Mouse (Mus musculus): ENCODE data around the gene Tnfrsf21. TPM values are rescaled to one million over a fixed set of nuclear protein-coding genes. Genes with fewer than 3 reads are reported as not detected.

Tnfrsf21 gene
- polyA plus RNA-seq, 1 experiment from 2014 or later: 30.9 TPM

GRCm38 (mm10) chr17:43026708-43027107, 10.4 kb downstream of the Tnfrsf21 start:
- 87% methylated on average over 4 of the region's 4 CpGs for WGBS
- no peak for ATAC-seq (ENCODE audit: insufficient read depth, low FRiP score, low read depth)
- Histone ChIP-seq H3K4me3 (replicated peaks) (no peak overlapping the region), H3K36me3 (no peaks in the 10 kb centered on the region), H3K9ac (no peak overlapping the region), H3K27me3 (replicated peaks) (no peaks in the 10 kb centered on the region), H3K4me1 (no peaks in the 10 kb centered on the region), H3K9me3 (no peaks in the 10 kb centered on the region), H3K27ac (no peak overlapping the region), H3K4me2 (no peak overlapping the region)

- WGBS: 77% methylated on average over 3 of the region's 3 CpGs
- no peaks in the 10 kb centered on the region for H3K27me3 ChIP-seq (replicated peaks)
- no peak overlapping the region for H3K4me3 ChIP-seq (replicated peaks)
- H3K36me3 ChIP-seq: no peaks in the 10 kb centered on the region
- no peak overlapping the region for H3K27ac ChIP-seq
- no peak for ATAC-seq (ENCODE audit: insufficient read depth, low FRiP score, low read depth)
- H3K9me3 ChIP-seq: no peaks in the 10 kb centered on the region
- no peak overlapping the region for H3K4me2 ChIP-seq
- H3K4me1 ChIP-seq: no peaks in the 10 kb centered on the region
- H3K9ac ChIP-seq: no peak overlapping the region
These were observed 13.2 kb downstream of the Tnfrsf21 start for GRCm38 (mm10) chr17:43029546-43029945.

- no peak for ATAC-seq (ENCODE audit: insufficient read depth, low FRiP score, low read depth)
- Histone ChIP-seq H3K9me3 (no peaks in the 10 kb centered on the region), H3K4me3 (replicated peaks) (no peak overlapping the region), H3K27me3 (replicated peaks) (no peaks in the 10 kb centered on the region), H3K4me2 (no peak overlapping the region), H3K4me1 (no peaks in the 10 kb centered on the region), H3K9ac (no peak overlapping the region), H3K36me3 (no peaks in the 10 kb centered on the region), H3K27ac (no peak overlapping the region)
- 76% methylated on average over 3 of the region's 3 CpGs for WGBS
These were observed 13.9 kb downstream of the Tnfrsf21 start for GRCm38 (mm10) chr17:43030290-43030689.

- H3K36me3 ChIP-seq: peaks cover 2% of the 10 kb centered on the region; the same call in 1 of the 2 replicates
- no peaks in the 10 kb centered on the region for H3K4me1 ChIP-seq
- H3K9me3 ChIP-seq: no peaks in the 10 kb centered on the region
- H3K9ac ChIP-seq: no peak overlapping the region
- no peak overlapping the region for H3K4me2 ChIP-seq
- H3K27me3 ChIP-seq (replicated peaks): no peaks in the 10 kb centered on the region
- H3K27ac ChIP-seq: no peak overlapping the region
- WGBS: 62% methylated on average over 8 of the region's 8 CpGs
- ATAC-seq (ENCODE audit: insufficient read depth, low FRiP score, low read depth): no peak
- no peak overlapping the region for H3K4me3 ChIP-seq (replicated peaks)
These were observed 16.2 kb downstream of the Tnfrsf21 start for GRCm38 (mm10) chr17:43032489-43033036.

GRCm38 (mm10) chr17:43035386-43035785, 19.0 kb downstream of the Tnfrsf21 start:
- Histone ChIP-seq H3K9me3 (no peaks in the 10 kb centered on the region), H3K4me2 (no peak overlapping the region), H3K4me3 (replicated peaks) (no peak overlapping the region), H3K9ac (no peak overlapping the region), H3K4me1 (no peaks in the 10 kb centered on the region), H3K27me3 (replicated peaks) (no peaks in the 10 kb centered on the region), H3K36me3 (peaks cover 5% of the 10 kb centered on the region; the same call in 1 of the 2 replicates), H3K27ac (no peak overlapping the region)
- no peak for ATAC-seq (ENCODE audit: insufficient read depth, low FRiP score, low read depth)
- WGBS: 74% methylated on average over 2 of the region's 2 CpGs

GRCm38 (mm10) chr17:43036058-43036757, 19.9 kb downstream of the Tnfrsf21 start:
- peaks cover 5% of the 10 kb centered on the region; the same call in 1 of the 2 replicates for H3K36me3 ChIP-seq
- whole genome bisulfite sequencing: 79% methylated on average over 10 of the region's 10 CpGs
- H3K4me3 ChIP-seq (replicated peaks): no peak overlapping the region
- no peak overlapping the region for H3K27ac ChIP-seq
- H3K4me2 ChIP-seq: no peak overlapping the region
- H3K4me1 ChIP-seq: no peaks in the 10 kb centered on the region
- ATAC-seq (ENCODE audit: insufficient read depth, low FRiP score, low read depth): peak; percentile 76; the same call in 1 of the 2 replicates
- no peaks in the 10 kb centered on the region for H3K27me3 ChIP-seq (replicated peaks)
- H3K9me3 ChIP-seq: no peaks in the 10 kb centered on the region
- no peak overlapping the region for H3K9ac ChIP-seq

GRCm38 (mm10) chr17:43040571-43040970, 24.2 kb downstream of the Tnfrsf21 start:
- no peak for ATAC-seq (ENCODE audit: insufficient read depth, low FRiP score, low read depth)
- no peak overlapping the region for H3K4me3 ChIP-seq (replicated peaks)
- H3K9ac ChIP-seq: no peak overlapping the region
- no peaks in the 10 kb centered on the region for H3K9me3 ChIP-seq
- H3K27me3 ChIP-seq (replicated peaks): no peaks in the 10 kb centered on the region
- H3K27ac ChIP-seq: no peak overlapping the region
- H3K4me1 ChIP-seq: no peaks in the 10 kb centered on the region
- H3K4me2 ChIP-seq: no peak overlapping the region
- 65% methylated on average over 3 of the region's 3 CpGs for WGBS
- H3K36me3 ChIP-seq: peaks cover 5% of the 10 kb centered on the region; the same call in 1 of the 2 replicates

GRCm38 (mm10) chr17:43050619-43051018, 34.3 kb downstream of the Tnfrsf21 start:
- no peaks in the 10 kb centered on the region for H3K9me3 ChIP-seq

GRCm38 (mm10) chr17:43052791-43053190, 36.4 kb downstream of the Tnfrsf21 start:
- H3K27me3 ChIP-seq (replicated peaks): no peaks in the 10 kb centered on the region
- whole genome bisulfite sequencing: 87% methylated on average over 1 of the region's 1 CpGs
- H3K36me3 ChIP-seq: no peaks in the 10 kb centered on the region
- H3K9me3 ChIP-seq: no peaks in the 10 kb centered on the region
- H3K27ac ChIP-seq: no peak overlapping the region
- H3K9ac ChIP-seq: no peak overlapping the region
- H3K4me1 ChIP-seq: no peaks in the 10 kb centered on the region
- ATAC-seq (ENCODE audit: insufficient read depth, low FRiP score, low read depth): no peak
- H3K4me2 ChIP-seq: no peak overlapping the region
- H3K4me3 ChIP-seq (replicated peaks): no peak overlapping the region

More at GRCm38 (mm10) chr17:43050619-43051018, 34.3 kb downstream of the Tnfrsf21 start:
- Histone ChIP-seq H3K4me1 (no peaks in the 10 kb centered on the region), H3K4me3 (replicated peaks) (no peak overlapping the region), H3K4me2 (no peak overlapping the region), H3K36me3 (no peaks in the 10 kb centered on the region), H3K9ac (no peak overlapping the region), H3K27ac (no peak overlapping the region), H3K27me3 (replicated peaks) (no peaks in the 10 kb centered on the region)
- WGBS: 81% methylated on average over 2 of the region's 2 CpGs
- ATAC-seq (ENCODE audit: insufficient read depth, low FRiP score, low read depth): no peak

- ATAC-seq (ENCODE audit: insufficient read depth, low FRiP score, low read depth): no peak
- Histone ChIP-seq H3K4me3 (replicated peaks) (no peak overlapping the region), H3K27ac (no peak overlapping the region), H3K9me3 (no peaks in the 10 kb centered on the region), H3K27me3 (replicated peaks) (no peaks in the 10 kb centered on the region), H3K4me2 (no peak overlapping the region), H3K36me3 (no peaks in the 10 kb centered on the region), H3K9ac (no peak overlapping the region), H3K4me1 (no peaks in the 10 kb centered on the region)
- 92% methylated on average over 10 of the region's 10 CpGs for WGBS
These were observed 37.6 kb downstream of the Tnfrsf21 start for GRCm38 (mm10) chr17:43053943-43054342.

- 63% methylated on average over 11 of the region's 11 CpGs for WGBS
- no peaks in the 10 kb centered on the region for H3K36me3 ChIP-seq
- no peaks in the 10 kb centered on the region for H3K9me3 ChIP-seq
- H3K27ac ChIP-seq: no peak overlapping the region
- no peaks in the 10 kb centered on the region for H3K4me1 ChIP-seq
- H3K9ac ChIP-seq: no peak overlapping the region
- ATAC-seq (ENCODE audit: insufficient read depth, low FRiP score, low read depth): peak; percentile 60; the same call in 1 of the 2 replicates
- H3K4me2 ChIP-seq: no peak overlapping the region
- H3K4me3 ChIP-seq (replicated peaks): no peak overlapping the region
- no peaks in the 10 kb centered on the region for H3K27me3 ChIP-seq (replicated peaks)
These were observed 42.1 kb downstream of the Tnfrsf21 start for GRCm38 (mm10) chr17:43058277-43059025.

- H3K27ac ChIP-seq: no peak overlapping the region
- H3K9ac ChIP-seq: no peak overlapping the region
- H3K36me3 ChIP-seq: peaks cover 7% of the 10 kb centered on the region
- H3K4me2 ChIP-seq: no peak overlapping the region
- H3K4me3 ChIP-seq (replicated peaks): no peak overlapping the region
- H3K4me1 ChIP-seq: no peaks in the 10 kb centered on the region
- no peak for ATAC-seq (ENCODE audit: insufficient read depth, low FRiP score, low read depth)
- no peaks in the 10 kb centered on the region for H3K27me3 ChIP-seq (replicated peaks)
- H3K9me3 ChIP-seq: no peaks in the 10 kb centered on the region
- whole genome bisulfite sequencing: 93% methylated on average over 6 of the region's 6 CpGs
These were observed 48.4 kb downstream of the Tnfrsf21 start for GRCm38 (mm10) chr17:43064705-43065104.
